ENCODE assay signal across 24 mouse cellular contexts in the genomic region with DNA sequence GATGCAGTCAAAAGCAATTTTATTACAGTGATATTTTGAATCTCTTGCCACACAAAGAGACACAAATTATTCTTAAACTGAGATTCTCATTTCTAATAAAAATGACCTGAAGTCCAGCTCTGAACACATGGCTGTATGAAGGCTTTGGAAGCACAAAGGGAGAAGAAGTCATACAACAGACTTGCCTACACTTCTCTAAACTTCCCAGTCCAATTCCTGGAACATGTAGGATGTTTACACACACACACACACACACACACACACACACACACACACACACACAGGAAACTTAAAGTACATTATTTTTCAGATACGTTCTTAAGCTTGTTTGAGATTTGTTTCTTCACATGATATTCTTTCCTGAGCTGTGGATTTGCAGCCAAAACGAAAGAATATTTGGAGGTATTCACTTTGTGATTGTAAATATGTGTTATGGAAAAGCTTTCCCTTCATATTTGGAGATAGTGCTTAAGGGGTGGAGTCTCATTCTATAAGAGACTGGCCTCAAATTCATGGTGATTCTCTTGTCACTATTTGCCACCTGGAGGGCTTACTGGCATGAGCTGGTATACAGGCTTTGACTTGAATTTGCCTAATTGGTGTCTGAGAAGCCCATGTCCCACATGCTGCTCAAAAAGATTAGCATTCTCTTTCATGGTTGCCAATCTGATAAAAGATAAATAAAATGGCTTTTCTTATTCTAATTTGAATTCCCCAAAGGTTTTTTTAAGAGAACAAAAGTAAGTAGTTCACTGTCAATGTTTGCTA.
A peak's percentile ranks its signal among the peaks of the same experiment; 100 is the strongest.
DNase-seq lines count a peak whose midpoint lies in the region; ATAC-seq and TF ChIP-seq lines count a peak whose summit lies in the region.
"Had no signal": no experiment of that assay in that cellular context is flagged by ENCODE, and none has a peak within 500 bp of the region (broad histone marks: within the 10 kb centered on the region; RNA-seq: fewer than 3 reads in every experiment).

No protein-coding gene starts in this region.

- no peaks in the 10 kb centered on the region for H3K27me3 ChIP-seq in forebrain, embryonic 15.5 days
- H3K27me3 ChIP-seq in forebrain, postnatal 0 days (ENCODE audit: insufficient read depth, low read length) = no peaks in the 10 kb centered on the region
- H3K27me3 ChIP-seq in hindbrain, embryonic 12.5 days = no peaks in the 10 kb centered on the region
- no peaks in the 10 kb centered on the region for H3K27me3 ChIP-seq in hindbrain, postnatal 0 days (ENCODE audit: insufficient read depth, low read length)
- no peaks in the 10 kb centered on the region for H3K27me3 ChIP-seq in neural tube, embryonic 11.5 days (ENCODE audit: control insufficient read depth, insufficient read depth, low read length)
- H3K27me3 ChIP-seq in midbrain, embryonic 16.5 days (ENCODE audit: control insufficient read depth, insufficient read depth, low read depth, low read length) = no peaks in the 10 kb centered on the region
- H3K27me3 ChIP-seq: CH12.LX; heart, embryonic 15.5 days; Patski had no signal

- H3K36me3 ChIP-seq in forebrain, embryonic 15.5 days = no peaks in the 10 kb centered on the region
- no peaks in the 10 kb centered on the region for H3K36me3 ChIP-seq in forebrain, postnatal 0 days (ENCODE audit: insufficient read depth)
- no peaks in the 10 kb centered on the region for H3K36me3 ChIP-seq in hindbrain, embryonic 12.5 days
- H3K36me3 ChIP-seq in hindbrain, postnatal 0 days (ENCODE audit: insufficient read depth, low read length) = no peaks in the 10 kb centered on the region
- H3K36me3 ChIP-seq in neural tube, embryonic 11.5 days (ENCODE audit: control insufficient read depth, insufficient read depth, low read length) = no peaks in the 10 kb centered on the region
- H3K36me3 ChIP-seq in midbrain, embryonic 16.5 days (ENCODE audit: control insufficient read depth, insufficient read depth, low read length) = no peaks in the 10 kb centered on the region
- H3K36me3 ChIP-seq: embryonic facial prominence, embryonic 10.5 days; heart, embryonic 15.5 days had no signal

- TF ChIP-seq CTCF in forebrain, postnatal 0 days (IDR thresholded peaks at IDR 0.05; ENCODE audit: low read depth) = no peak
- no peak for TF ChIP-seq CTCF in hindbrain, postnatal 0 days (IDR thresholded peaks at IDR 0.05; ENCODE audit: low read depth)

- peak; percentile 69; the same call in 1 of the 2 replicates for ATAC-seq in forebrain, embryonic 15.5 days (replicated peaks)
- ATAC-seq in forebrain, postnatal 0 days = no peak; the same call in 1 of the 2 replicates
- ATAC-seq in hindbrain, embryonic 12.5 days (ENCODE audit: low FRiP score) = peak; percentile 85
- ATAC-seq in hindbrain, postnatal 0 days = no peak
- peak; percentile 38; the same call in 1 of the 2 replicates for ATAC-seq in neural tube, embryonic 11.5 days (ENCODE audit: insufficient read depth, low FRiP score, low TSS enrichment)
- ATAC-seq in midbrain, embryonic 16.5 days = peak; percentile 80; the same call in 1 of the 2 replicates
- ATAC-seq: activated CD4-positive, CD25-positive, alpha-beta regulatory T cell, adult 4 months; intestine, embryonic 16.5 days; Patski had no signal

- no peak overlapping the region for H3K9ac ChIP-seq in forebrain, embryonic 15.5 days (replicated peaks)
- H3K9ac ChIP-seq in forebrain, postnatal 0 days = no peak overlapping the region
- H3K9ac ChIP-seq in hindbrain, embryonic 12.5 days = no peak overlapping the region
- H3K9ac ChIP-seq in hindbrain, postnatal 0 days (replicated peaks; ENCODE audit: low read length) = no peak overlapping the region
- no peak overlapping the region for H3K9ac ChIP-seq in neural tube, embryonic 11.5 days (ENCODE audit: low read length)
- no peak overlapping the region for H3K9ac ChIP-seq in midbrain, embryonic 16.5 days (ENCODE audit: low read depth, low read length)
- H3K9ac ChIP-seq: heart, embryonic 15.5 days had no signal

- no peak overlapping the region for H3K4me2 ChIP-seq in forebrain, embryonic 15.5 days (replicated peaks)
- no peak overlapping the region for H3K4me2 ChIP-seq in forebrain, postnatal 0 days (ENCODE audit: low read depth)
- no peak overlapping the region for H3K4me2 ChIP-seq in hindbrain, embryonic 12.5 days (replicated peaks)
- no peak overlapping the region for H3K4me2 ChIP-seq in hindbrain, postnatal 0 days (ENCODE audit: low read depth, low read length)
- H3K4me2 ChIP-seq in neural tube, embryonic 11.5 days (ENCODE audit: low read depth) = no peak overlapping the region
- no peak overlapping the region for H3K4me2 ChIP-seq in midbrain, embryonic 16.5 days (ENCODE audit: low read length)
- H3K4me2 ChIP-seq: heart, embryonic 11.5 days; heart, embryonic 15.5 days had no signal

- WGBS in forebrain, embryonic 15.5 days = 67% methylated on average over 2 of the region's 2 CpGs
- WGBS in forebrain, postnatal 0 days = 48% methylated on average over 2 of the region's 2 CpGs
- WGBS in hindbrain, embryonic 12.5 days = 80% methylated on average over 2 of the region's 2 CpGs
- 66% methylated on average over 2 of the region's 2 CpGs for WGBS in hindbrain, postnatal 0 days
- 83% methylated on average over 2 of the region's 2 CpGs for WGBS in neural tube, embryonic 11.5 days
- WGBS in midbrain, embryonic 16.5 days = 62% methylated on average over 2 of the region's 2 CpGs

- no peak overlapping the region for H3K27ac ChIP-seq in forebrain, embryonic 15.5 days (replicated peaks)
- no peak overlapping the region for H3K27ac ChIP-seq in forebrain, postnatal 0 days (ENCODE audit: low read depth, low read length)
- H3K27ac ChIP-seq in hindbrain, embryonic 12.5 days = no peak overlapping the region
- H3K27ac ChIP-seq in hindbrain, postnatal 0 days = no peak overlapping the region
- H3K27ac ChIP-seq in neural tube, embryonic 11.5 days (ENCODE audit: low read depth, low read length) = no peak overlapping the region
- no peak overlapping the region for H3K27ac ChIP-seq in midbrain, embryonic 16.5 days (ENCODE audit: low read length)
- H3K27ac ChIP-seq: embryonic facial prominence, embryonic 10.5 days; gastrocnemius, adult 2 months; heart, embryonic 15.5 days had no signal

- H3K4me3 ChIP-seq in forebrain, embryonic 15.5 days = no peak overlapping the region
- H3K4me3 ChIP-seq in forebrain, postnatal 0 days (ENCODE audit: low read depth, low read length) = no peak overlapping the region
- no peak overlapping the region for H3K4me3 ChIP-seq in hindbrain, embryonic 12.5 days
- no peak overlapping the region for H3K4me3 ChIP-seq in hindbrain, postnatal 0 days (ENCODE audit: low read length)
- no peak overlapping the region for H3K4me3 ChIP-seq in neural tube, embryonic 11.5 days (ENCODE audit: low read depth, low read length)
- no peak overlapping the region for H3K4me3 ChIP-seq in midbrain, embryonic 16.5 days (ENCODE audit: low read depth, low read length)
- H3K4me3 ChIP-seq: embryonic facial prominence, embryonic 10.5 days; gastrocnemius, adult 2 months; heart, embryonic 15.5 days had no signal

- H3K9me3 ChIP-seq in forebrain, embryonic 15.5 days = no peaks in the 10 kb centered on the region
- H3K9me3 ChIP-seq in forebrain, postnatal 0 days (ENCODE audit: low read length) = no peaks in the 10 kb centered on the region
- no peaks in the 10 kb centered on the region for H3K9me3 ChIP-seq in hindbrain, embryonic 12.5 days (replicated peaks)
- H3K9me3 ChIP-seq in hindbrain, postnatal 0 days (ENCODE audit: low read length) = no peaks in the 10 kb centered on the region
- no peaks in the 10 kb centered on the region for H3K9me3 ChIP-seq in neural tube, embryonic 11.5 days (ENCODE audit: control insufficient read depth, low read length)
- no peaks in the 10 kb centered on the region for H3K9me3 ChIP-seq in midbrain, embryonic 16.5 days (replicated peaks; ENCODE audit: control insufficient read depth, low read length, poor library complexity, severe bottlenecking)
- H3K9me3 ChIP-seq: embryonic facial prominence, embryonic 10.5 days; heart, embryonic 15.5 days had no signal

- DNase-seq in forebrain, postnatal 0 days = no peak
- DNase-seq in hindbrain, postnatal 0 days (ENCODE audit: low spot score) = no peak
- DNase-seq in neural tube, embryonic 11.5 days (ENCODE audit: low spot score) = no peak
- no peak for DNase-seq in neural tube, embryonic 10.5 days (ENCODE audit: extremely low spot score, low spot score)
- no peak for DNase-seq in layer of hippocampus, adult 9-11 months
- DNase-seq: adrenal gland, postnatal 14 days; cerebellum, adult 18-20 months; cerebellum, adult 9-11 months; cerebellum, postnatal 36 days; gastrocnemius, adult 2 months; gastrocnemius, postnatal 36 days; heart, adult 18-20 months; heart, postnatal 14 days; kidney, adult 2 months had no signal

- H3K4me1 ChIP-seq in forebrain, embryonic 15.5 days = 0 out of 2 replicates have a peak, but pooled peaks cover 2% of the 10 kb centered on the region
- H3K4me1 ChIP-seq in forebrain, postnatal 0 days (ENCODE audit: insufficient read depth) = no peaks in the 10 kb centered on the region
- no peaks in the 10 kb centered on the region for H3K4me1 ChIP-seq in hindbrain, embryonic 12.5 days
- no peaks in the 10 kb centered on the region for H3K4me1 ChIP-seq in hindbrain, postnatal 0 days (ENCODE audit: insufficient read depth, low read length)
- H3K4me1 ChIP-seq in neural tube, embryonic 11.5 days (ENCODE audit: control insufficient read depth, insufficient read depth, low read length) = no peaks in the 10 kb centered on the region
- H3K4me1 ChIP-seq in midbrain, embryonic 16.5 days (ENCODE audit: control insufficient read depth, insufficient read depth, low read length) = no peaks in the 10 kb centered on the region
- H3K4me1 ChIP-seq: embryonic facial prominence, embryonic 10.5 days; heart, embryonic 15.5 days had no signal

Comparison
In these comparisons a context has a peak if more than half of its experiments do, and no peak if none do; other contexts are left out.
1. ATAC-seq: peak in forebrain, embryonic 15.5 days (single experiment), hindbrain, embryonic 12.5 days (single experiment), neural tube, embryonic 11.5 days (single experiment) and midbrain, embryonic 16.5 days (single experiment); none in forebrain, postnatal 0 days (single experiment) and hindbrain, postnatal 0 days (single experiment).